Mouse (Mus musculus): Measurements from ENCODE around the gene Ccdc36.
A peak's percentile ranks its signal among the peaks of the same experiment; 100 is the strongest.

The Ccdc36 gene

DNA sequence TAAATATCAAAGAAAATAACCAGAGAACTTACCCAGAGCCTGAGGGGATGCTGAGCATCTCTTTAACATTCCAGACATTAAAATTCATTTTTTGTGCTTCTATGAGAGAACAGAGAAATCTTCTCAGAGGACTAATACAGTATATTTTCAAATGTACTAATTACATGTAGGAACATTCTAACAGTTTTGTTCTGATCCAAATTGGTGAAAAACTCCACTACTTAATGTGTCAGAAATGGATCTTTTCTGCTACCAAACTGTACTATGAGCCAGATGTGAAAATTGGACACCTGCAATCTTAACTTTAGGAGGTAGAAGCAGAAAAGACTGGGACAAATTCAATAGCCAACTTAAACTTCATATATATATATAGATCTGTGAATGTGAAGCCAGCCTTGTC lies at the start of gene Ccdc36:
Ccdc36 (minus strand) TSS at position 101 of the 400 bp plus-strand sequence.
- no peak for DNase-seq (ENCODE audit: low spot score in 2 of 2)

DNA sequence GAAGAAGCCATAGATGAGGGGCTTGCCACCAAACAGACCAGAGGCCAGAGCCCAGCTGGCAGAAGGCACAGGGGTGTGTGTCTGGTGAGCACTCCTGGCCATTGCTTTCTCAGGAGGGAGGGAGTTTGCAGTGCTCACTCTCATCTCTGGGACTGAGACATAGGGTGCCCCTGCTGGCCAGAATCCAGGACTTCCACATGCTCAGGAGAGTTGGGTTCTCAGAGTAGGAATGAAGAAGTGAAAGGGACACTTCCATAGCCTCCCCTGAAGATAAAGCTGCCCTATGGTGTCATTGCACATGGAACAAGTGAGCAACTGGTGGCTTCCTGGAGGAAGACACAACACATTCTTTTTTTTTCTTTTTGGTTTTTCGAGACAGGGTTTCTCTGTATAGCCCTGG lies 46.2 kb upstream of the Ccdc36 start:
- no peak for DNase-seq (ENCODE audit: low spot score in 2 of 2)

DNA sequence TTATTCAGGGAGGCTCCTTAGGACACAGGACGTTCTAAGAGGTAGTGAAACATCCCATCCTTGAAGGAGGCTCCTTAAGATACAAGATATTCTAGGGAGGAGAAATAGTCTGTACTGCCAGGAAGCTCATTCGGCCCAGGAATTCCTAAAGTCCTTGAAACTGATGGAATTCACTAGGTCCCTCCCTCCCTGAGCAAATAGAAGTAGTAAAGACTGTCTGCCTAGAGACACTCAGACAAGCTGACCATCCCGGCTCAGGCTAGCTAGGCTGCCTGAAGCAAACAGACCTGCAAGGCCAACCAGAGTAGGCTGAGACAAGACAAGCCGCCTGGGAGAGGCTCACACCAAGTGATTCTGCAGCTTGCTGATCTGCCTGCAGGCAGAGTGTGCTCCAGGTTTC lies 41.6 kb upstream of the Ccdc36 start:
- no peak for DNase-seq (ENCODE audit: low spot score in 2 of 2)

DNA sequence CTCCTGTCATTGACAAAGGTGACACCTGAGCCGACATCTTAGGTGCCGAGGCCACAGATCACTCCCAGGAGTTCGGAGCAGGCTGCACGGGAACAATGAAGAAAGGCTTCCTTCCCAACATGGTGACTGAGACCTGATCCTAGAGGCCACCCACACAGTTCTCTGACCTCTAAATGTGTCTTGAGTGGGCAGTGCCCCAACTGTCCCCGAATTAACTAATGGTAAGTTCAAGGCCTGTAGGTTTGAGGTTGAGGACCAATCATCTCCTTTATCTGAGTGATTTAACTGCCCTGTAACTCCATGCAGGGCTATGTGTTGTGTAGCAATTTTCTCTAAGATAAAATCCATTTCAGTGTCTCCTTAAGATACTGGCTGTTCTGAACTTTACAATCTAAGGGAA lies 41.1 kb upstream of the Ccdc36 start:
- DNase-seq (ENCODE audit: low spot score in 2 of 2) = no peak

DNA sequence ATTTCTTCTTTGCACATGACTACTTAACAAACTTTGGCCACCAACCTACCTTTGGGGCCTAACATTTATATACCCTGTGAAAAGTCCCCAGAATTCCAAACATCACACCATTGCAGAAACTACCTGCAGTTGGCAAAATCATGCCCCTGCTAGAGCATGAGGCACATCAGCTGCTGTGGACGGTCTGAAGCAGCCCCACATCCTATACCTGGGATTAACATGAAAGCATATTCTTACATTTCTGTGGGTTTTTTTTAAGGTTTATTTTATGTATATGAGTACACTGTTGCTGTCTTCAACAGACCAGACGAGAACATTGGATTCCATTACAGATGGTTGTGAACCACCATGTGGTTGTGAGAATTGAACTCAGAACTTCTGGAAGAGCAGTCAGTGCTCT lies 37.9 kb upstream of the Ccdc36 start:
- no peak for DNase-seq (ENCODE audit: low spot score in 2 of 2)

DNA sequence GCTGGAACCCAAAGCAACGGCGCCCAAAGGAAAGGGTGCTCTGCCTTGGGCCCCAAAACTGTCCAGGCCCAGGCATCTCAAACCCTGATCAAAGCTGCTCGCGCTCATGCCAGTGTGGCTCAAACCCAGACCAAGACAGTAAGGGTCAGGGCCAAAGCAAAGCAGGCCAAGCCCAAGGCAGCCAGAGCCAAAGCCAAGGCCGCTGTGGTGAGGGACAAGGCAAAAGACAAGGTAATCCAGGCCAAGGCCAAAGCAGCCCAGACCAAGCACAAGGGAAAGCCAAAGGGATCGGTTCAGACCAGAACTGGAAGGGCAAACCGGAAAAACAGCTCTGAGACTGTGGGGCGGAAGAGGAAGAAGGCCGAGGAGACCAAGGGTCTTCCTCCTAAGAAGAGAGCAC lies 35.4 kb upstream of the Ccdc36 start:
- DNase-seq (ENCODE audit: low spot score in 2 of 2) = no peak

DNA sequence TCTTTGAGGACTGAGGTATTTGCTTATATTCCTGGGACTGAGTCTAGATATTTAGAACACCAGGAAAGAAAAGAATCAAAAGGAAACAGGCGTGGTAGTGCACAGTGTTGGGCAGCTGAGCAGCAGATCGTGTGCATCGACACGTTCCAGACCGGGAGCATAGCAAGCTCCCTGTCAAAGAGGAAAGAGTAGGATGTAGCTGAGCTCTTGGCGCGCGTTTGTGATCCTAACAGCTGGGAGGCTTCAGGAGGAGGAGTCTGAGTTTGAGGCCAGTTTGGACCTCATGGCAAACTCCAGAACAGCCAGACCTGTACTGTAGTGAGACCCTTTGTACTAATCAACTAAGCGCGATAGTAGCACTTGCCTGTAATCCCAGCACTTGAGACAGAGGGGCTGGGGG lies 33.9 kb upstream of the Ccdc36 start:
- DNase-seq (ENCODE audit: low spot score in 2 of 2) = no peak

DNA sequence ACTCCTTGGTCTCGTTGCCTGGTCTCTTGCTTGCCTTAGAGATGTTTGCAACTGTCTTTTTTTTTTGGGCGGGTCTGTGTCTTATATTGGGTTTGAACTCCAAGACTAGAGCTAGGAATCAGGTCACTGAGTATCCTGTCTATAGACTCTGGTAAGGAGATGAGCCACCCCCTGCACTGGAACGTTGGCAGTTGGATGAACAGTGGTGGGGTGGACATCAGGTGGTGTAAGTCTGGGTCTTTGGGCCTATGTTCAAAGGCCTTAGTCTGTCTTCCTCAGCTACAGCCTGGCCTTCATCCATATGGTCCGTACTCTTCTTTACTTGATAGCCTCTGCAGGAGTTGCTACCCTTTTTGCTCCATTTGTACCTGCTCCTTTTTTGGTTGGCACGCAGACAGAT lies 33.4 kb upstream of the Ccdc36 start:
- no peak for DNase-seq (ENCODE audit: low spot score in 2 of 2)

DNA sequence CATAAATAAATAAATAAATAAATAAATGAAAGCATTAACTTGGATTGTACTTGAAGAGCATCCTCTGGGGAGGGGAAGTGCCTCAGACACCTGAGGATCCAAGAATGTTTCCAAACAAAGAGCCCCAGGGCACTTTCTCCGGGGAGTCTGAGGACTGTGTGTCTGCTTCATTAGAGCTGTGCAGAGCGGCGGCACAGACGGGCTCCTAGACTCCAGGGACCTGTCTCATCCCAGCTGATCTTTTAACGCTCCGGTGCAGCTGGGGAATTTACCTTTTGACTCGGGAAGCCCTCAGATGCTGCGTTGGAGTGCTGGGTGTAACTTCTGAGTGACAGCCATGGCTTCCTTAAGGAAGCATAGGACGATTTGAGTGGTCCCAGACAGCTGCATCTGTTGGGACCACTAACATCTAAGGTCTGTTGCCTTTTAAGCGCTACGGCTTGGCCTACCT lies 32.9 kb upstream of the Ccdc36 start, which contains the start of gene Klhdc8b:
Klhdc8b (minus strand) TSS at position 401 of the 451 bp plus-strand sequence.
- no peak for DNase-seq (ENCODE audit: low spot score in 2 of 2)

DNA sequence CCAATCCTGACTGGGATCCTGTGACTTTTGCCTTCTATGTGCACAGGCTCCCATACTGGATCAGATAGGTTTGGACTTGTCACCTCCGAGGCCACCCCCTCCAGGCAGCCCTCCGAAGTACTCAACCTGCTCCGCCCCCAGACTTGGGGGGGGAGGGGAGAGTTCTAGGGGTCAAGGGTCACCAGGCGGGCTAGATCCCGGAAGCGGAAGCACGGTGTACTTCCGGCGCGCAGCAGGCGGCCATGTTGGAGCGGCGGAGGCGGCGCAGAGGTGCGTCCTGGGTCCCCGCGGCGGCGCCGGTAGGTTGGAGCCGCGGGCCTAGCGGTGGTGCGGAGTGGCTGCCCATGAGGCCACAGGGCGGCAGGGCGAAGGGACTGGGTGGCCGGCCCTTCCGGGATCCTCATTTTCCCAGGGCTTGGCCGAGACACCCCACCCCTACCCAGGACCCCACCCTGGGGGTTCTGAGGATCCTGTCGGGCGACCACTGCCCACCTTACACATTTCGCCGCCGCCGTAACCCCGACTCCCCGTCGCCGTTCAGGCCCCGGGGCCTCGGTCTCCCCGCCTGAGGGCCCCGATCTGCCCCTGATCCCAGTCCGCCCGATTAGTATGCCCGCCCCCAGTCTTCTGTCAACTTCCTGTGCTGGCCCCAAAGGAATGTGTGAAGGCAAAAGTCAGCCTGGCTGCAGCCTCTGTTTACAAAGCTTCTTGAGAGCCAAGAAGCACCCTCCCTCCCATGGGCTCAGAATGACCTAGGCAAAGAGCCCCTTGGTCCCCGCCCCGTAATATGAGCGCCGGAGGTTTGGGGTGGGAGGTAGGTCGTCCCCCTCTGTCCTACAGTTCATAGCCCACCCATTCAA lies 32.3 kb upstream of the Ccdc36 start, which contains the start of gene Ccdc71:
Ccdc71 (plus strand) TSS at position 209 of the 860 bp plus-strand sequence.
- DNase-seq (ENCODE audit: low spot score in 2 of 2) = peak; percentile 83

DNA sequence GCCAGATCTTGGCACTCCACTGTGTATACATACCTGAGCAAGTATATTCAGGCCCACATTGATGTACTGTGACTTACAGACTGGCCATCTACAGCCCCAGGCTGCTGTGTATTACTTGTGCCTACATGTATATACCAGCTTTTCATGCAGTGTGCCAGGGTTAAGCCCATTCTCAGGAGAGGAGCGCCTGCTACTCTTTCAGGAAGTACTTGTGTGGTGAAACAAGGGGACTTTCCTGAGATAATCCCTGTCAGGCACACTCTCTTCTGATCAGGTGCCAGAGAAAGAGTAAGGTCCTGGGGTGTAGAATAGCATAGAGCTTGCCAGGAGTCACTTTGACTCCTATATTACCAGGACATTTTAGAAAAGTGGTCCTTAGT lies 31.6 kb upstream of the Ccdc36 start:
- no peak for DNase-seq (ENCODE audit: low spot score in 2 of 2)

DNA sequence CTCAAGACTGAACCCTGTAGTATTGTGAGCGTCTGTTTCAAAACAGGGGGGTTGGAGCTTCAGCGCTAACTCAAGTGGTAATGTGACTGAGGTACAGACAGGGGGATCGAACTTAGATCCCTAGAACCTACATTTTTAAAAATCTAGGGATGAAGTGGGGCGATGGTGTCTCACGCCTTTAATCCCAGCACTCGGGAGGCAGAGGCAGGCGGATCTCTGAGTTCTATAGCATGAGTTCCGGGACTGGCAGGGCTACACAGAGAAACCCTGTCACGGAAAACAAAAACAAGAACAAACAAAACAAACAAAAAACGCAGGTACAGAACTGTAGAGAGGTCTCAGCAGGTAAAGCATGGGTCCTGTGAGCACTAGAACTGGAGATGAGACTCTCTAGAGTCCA lies 28.7 kb upstream of the Ccdc36 start:
- no peak for DNase-seq (ENCODE audit: low spot score in 2 of 2)

DNA sequence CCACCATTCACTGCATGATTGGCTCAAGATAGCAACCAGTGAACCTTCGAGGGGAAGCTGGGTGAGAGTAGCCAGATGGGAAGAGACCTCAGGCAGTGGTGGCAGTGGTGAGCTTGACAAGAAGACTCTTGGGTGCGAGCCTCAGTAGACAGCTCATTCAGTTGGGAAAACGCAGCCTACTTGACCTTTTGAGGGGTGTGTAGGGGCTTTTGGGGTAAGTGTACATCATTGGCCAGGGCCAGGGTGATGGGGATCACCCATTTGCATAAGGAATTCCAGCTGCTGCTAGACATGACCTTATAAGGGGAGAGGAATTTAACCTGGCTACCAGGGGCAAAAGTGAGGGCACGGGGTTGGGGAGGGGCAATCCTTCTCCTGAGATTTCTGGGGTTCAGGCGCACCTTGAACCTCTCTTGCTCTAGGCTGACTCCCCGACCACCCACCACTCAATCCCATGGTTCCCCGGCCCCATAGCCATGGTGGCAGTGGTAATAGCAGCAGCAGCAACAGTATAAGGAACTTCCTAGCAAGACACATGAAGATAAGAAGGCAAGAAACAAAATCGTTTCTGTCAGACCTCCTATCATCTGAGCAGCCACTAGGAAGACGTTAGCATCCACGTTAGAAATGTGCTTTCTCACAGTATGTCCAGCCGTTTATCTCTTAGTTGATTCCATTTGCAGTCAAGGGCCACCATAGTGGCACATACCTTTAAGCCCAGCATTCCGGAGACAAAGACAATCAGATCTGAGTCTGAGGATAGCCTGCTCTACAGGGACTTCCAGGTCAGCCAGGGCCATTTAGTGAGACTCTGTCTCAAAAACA lies 27.7 kb upstream of the Ccdc36 start:
- DNase-seq (ENCODE audit: low spot score in 2 of 2) = no peak

DNA sequence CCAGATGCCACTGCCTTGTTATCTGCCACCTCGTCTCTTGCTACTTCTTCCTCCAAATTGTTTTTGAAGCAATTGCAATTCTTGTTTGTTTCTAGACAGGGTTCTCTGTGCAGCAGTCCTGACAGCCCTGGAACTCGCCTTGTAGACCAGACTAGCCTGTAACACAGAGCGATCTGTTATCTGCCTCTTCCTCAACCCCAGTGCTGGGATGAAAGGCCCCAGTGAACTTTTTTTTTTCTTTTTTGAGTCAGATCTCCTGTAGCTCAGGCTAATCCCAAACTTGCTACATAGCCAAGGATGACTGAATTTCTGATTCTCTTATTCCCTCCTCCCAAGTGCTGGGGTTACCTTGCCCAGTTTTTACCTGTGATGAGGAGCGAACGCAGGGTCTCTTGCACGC lies 26.1 kb upstream of the Ccdc36 start:
- DNase-seq (ENCODE audit: low spot score in 2 of 2) = no peak

DNA sequence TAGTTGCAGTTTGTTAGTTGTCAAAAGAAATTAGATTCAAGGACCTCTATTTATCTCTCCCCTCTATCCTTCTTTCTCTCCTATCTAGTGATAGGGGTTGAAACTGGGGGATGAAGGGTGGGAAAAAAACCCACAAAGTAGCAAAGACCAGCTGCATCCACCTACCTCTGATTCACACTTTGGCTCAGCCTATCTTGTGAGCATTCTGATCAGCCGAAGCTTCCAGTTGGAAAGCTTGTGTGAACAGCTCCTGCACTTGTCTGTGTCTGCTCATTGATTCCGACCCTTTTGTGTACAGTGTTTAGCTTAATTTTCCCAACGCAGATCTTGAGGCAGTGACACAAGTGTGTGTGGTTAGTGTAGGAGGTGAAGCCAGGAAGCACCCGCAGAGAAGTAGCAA lies 25.2 kb upstream of the Ccdc36 start:
- no peak for DNase-seq (ENCODE audit: low spot score in 2 of 2)

DNA sequence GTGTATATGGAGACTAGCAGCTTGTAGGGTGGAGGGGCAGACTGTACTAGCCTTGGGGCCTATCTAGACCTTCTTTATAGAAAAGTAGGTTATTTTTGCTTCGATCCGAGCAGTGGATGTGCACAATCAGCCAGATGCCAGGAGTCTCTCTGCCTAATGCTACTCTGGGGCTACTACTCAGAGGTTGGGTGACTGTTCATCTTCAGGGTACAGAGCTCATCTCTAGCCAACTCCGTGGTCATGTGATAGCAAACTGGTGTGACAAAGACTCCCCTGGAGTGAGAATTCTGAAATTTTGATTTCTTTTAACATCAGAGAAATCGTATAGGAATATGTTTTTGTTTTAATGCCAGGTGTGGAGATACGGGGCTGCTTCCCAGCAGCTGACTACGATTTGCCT lies 24.6 kb upstream of the Ccdc36 start:
- no peak for DNase-seq (ENCODE audit: low spot score in 2 of 2)

DNA sequence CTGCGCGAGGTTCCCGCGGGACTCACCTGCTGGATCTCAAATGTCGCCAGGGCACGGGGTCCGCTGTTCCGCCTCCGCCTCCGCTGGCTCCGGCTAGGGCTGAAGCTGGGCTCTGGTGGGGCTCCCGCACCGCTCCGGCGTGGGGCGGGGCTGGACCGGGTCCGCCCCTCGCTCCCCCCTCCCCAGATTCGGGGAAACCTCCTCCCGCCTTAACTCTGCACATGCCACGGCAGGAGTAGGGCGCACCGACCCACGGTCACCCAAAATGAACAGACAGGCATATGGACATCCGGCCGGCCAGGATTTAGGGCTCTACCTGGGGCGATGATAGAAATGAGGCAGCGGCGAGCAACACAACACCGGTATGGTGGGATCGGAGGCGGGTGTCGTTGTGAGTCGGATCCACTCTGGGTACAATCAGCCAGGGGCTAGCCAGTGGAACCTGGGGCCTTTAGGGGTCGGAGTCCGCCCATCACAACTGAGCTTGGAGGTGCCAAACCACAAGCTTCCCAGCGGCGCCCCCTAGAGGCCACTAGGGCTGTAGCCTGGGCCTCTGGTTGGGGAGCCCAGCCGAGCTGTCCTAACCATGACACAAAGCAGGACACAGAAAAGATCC lies 24.1 kb upstream of the Ccdc36 start:
- peak; percentile 64 to 77 for DNase-seq (ENCODE audit: low spot score in 2 of 2)

DNA sequence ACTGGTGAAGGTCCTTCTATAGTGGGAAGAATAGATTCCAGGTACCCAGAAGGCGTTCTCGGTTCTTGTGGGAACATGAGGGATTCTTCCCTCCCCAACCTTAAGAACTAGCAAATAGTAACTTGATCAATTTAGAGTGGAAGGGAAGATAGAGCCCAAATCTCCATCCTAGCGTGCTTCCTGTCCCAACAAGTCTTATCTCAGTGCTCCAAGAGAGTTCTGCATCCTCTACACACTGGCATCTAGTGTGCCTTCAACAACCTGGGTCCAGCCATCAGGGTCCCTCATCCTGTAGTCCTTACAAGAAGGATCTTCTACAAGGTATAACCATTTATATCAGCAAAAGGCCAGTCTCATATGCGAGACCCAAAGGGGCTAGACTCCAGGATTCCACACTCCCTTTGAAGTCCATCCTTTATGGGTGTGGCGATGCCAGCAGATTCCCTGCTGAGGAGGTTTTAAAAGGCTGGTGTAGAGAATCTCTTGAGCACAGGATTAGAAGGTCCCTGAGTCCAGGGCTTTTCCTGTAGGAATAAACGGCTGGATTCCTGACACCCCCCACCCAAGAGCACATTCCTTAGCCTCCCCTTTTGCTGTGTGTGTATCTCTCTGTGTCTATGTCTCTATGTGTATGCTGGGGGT lies 23.4 kb upstream of the Ccdc36 start:
- no peak for DNase-seq (ENCODE audit: low spot score in 2 of 2)

DNA sequence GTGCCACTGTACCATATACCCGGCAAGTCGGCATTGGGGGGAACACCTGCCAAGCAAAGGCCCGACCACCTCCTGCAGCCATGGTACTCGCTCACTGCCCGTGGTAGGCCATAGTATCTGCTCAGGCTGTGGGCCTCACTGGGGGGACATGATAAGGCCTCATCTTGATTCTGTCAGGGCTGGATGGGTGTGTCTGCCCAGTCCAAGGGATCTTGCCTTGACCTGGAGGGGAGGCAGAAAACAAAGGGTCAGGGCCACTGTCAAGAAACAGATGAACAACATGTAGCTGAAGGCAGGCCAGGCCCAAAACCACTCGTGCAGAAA lies 22.8 kb upstream of the Ccdc36 start:
- DNase-seq (ENCODE audit: low spot score in 2 of 2) = no peak

DNA sequence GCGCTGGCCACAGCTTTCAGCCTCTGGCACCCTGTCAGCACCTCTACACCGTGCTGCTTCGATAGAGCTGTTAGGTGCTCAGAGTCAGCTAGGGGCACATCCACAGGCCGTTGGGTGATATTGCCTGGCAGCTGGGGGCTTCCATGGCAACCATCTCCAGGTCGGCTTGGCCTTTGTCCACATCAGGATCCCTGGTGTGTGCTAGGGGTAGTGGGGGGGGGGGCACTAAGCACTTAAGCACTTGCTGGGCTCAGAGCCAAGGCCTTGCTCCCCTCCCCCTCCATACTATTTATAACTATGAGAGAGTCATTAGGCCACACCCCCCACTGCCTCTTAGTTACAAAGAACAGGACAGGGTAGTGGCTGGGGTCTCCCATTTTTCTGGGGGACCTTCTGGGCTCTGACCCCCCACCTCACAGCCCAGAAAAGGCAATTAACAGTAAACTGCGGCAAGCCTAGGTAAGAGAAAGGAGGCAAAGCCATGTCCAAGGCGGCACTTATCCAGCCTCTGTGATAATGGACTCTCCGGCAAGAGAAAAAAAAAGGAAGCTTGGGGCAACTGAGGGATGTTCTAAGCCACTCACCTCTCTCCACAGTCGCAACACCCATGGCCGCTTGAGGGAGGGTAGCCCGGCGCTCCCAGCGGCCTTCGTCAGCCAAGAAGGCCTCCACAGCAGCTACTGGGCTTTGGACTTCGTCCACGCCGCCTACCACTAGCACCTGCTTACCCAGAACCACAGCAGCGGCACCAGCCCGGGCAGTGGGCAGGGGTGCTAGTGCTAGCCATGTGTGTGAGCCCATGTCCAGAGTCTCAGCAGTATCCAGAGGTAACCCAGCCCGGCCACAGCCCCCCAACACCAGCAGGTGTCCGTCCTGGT lies 22.2 kb upstream of the Ccdc36 start:
- peak in 1 of 2 experiments; percentile 37 for DNase-seq (ENCODE audit: low spot score in 2 of 2)

DNA sequence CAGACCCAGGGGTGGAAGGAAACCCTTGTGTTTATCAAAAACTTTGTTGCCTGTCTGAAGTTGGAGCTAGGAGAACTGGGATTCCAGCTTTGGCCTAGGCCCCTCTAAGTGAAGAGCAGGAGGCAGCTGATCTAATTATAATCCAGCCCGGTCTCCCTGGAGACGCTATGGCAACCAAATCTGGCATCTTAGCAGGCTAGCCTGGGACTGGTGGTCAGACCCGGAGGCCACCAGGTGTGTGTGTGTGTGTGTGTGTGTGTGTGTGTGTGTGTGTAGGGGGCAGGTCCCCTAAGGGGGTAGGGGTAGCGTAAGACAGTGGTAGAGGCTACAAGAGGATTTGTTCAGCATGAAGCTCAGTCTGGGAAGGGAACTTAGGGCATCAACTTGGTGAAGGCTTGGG lies 21.6 kb upstream of the Ccdc36 start:
- peak in 1 of 2 experiments; percentile 63 for DNase-seq (ENCODE audit: low spot score in 2 of 2)

Measured in right cerebral cortex, postnatal 36 days (tissue).